Mouse (Mus musculus) heart, embryonic 16.5 days (tissue): ENCODE measurements around the gene Olfr1248. TPM values are rescaled to one million over a fixed set of nuclear protein-coding genes. Genes with fewer than 3 reads are reported as not detected.
"Not testable (repeated sequence)": the region's sequence is repeated elsewhere in the genome, so short reads cannot be mapped to it uniquely, and the experiment has no call there.

ENCODE experiments used
- ATAC-seq: fragments of 200-750 bp; cut with Nextera tagmentation; replicated peaks from 2 replicates; pipeline ENCODE4 v1.8.0; 2017; ENCODE audit warnings: moderate number of reproducible peaks; ENCODE audit not compliant: insufficient read depth, low FRiP score; ENCODE audit errors: extremely low read depth
- H3K27ac ChIP-seq: fragments of 300-500 bp; sonication (generic); 2 replicates; pipeline ENCODE4 v1.5.1; 2014; ENCODE audit warnings: mild to moderate bottlenecking, low read length, control low read depth, moderate library complexity
- H3K27me3 ChIP-seq: fragments of 300-500 bp; sonication (generic); 2 replicates; pipeline ENCODE4 v1.6.1; 2014; ENCODE audit warnings: low read length, mixed read lengths; ENCODE audit not compliant: control insufficient read depth, insufficient read depth
- H3K36me3 ChIP-seq: fragments of 300-500 bp; sonication (generic); 2 replicates; pipeline ENCODE4 v1.6.1; 2014; ENCODE audit not compliant: control insufficient read depth, insufficient read depth
- H3K4me1 ChIP-seq: fragments of 300-500 bp; sonication (generic); 2 replicates; pipeline ENCODE4 v1.6.1; 2014; ENCODE audit warnings: low read length, mixed read lengths; ENCODE audit not compliant: control insufficient read depth, insufficient read depth
- H3K4me2 ChIP-seq: fragments of 300-500 bp; sonication (generic); 2 replicates; pipeline ENCODE4 v1.6.1; 2014; ENCODE audit warnings: low read depth, mild to moderate bottlenecking, control low read depth, low read length
- H3K4me3 ChIP-seq: fragments of 300-500 bp; sonication (generic); 2 replicates; pipeline ENCODE4 v1.5.1; 2014; ENCODE audit warnings: mild to moderate bottlenecking, control low read depth, low read length
- H3K9ac ChIP-seq: fragments of 300-500 bp; sonication (generic); 2 replicates; pipeline ENCODE4 v1.6.1; 2014; ENCODE audit warnings: low read length, control low read depth
- H3K9me3 ChIP-seq: fragments of 300-500 bp; sonication (generic); replicated peaks from 2 replicates; pipeline ENCODE4 v1.6.1; 2016; ENCODE audit warnings: low read length; ENCODE audit not compliant: control insufficient read depth
- WGBS: fragments of 180-500 bp; shearing (Covaris S2); extraction: QIAGEN DNeasy Blood & Tissue Kit; methylation state at CpG from one replicate; pipeline ENCODE4 v1.1.7; 2014; 5-methylcytosine and 5-hydroxymethylcytosine counted together
- polyA plus RNA-seq: library from polyadenylated mRNA; unstranded; fragments of >200 nt; fragmentation: Nextera tagmentation; extraction: Ambion mirVana; gene quantifications from 2 replicates; pipeline ENCODE4 v1.2.1, GENCODE M21; 2015

Olfr1248 gene
- not detected in 2 replicates for polyA plus RNA-seq

DNA sequence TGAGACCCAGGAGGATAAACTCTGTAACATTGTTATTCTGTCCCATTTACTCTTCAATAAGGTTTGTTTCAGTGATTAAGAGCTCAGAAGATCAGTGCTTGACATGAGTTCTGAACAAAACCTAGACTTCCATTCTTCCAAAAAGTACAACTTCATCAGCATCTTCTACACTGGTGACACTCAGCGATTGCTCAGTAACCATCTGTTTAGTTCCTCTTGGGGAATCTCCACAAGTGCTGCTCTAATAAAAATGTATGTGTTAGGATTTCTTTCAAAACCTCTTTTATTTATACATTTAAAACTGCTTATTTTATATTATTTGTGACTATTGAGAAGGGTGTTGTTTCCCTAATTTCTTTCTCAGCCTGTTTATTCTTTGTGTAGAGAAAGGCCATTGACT lies at the start of gene Olfr1248:
TSS of gene Olfr1248 (minus strand) at position 101 of the 400 bp plus-strand sequence.
- ATAC-seq, H3K4me2 ChIP-seq, H3K4me1 ChIP-seq, H3K27ac ChIP-seq, H3K9me3 ChIP-seq, H3K4me3 ChIP-seq, H3K36me3 ChIP-seq, H3K9ac ChIP-seq, H3K27me3 ChIP-seq: not testable (repeated sequence)
- 92% methylated on average over 1 of the region's 1 CpGs for WGBS

DNA sequence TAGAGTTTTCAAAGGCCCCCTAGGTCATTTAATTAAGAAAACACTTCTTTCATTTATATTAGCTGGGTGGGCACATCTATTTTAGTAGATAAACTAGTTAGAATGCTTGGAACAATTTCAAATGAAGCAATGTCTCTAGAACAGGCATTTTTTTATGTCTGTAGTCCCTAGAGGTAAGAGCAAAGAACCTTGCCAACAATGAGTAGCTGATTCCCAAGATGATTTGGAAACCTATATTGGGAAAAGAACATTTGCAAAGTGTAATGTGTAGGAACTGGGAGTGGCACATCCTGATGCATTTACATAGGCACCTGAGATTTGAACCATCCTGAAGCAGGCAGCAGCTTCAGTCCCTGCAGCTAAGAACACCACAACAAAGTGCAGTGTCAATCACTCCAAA lies 43.3 kb upstream of the Olfr1248 start, which contains the start of gene Olfr1250:
TSS of gene Olfr1250 (minus strand) at position 101 of the 400 bp plus-strand sequence.
- ATAC-seq, result no peak
- Histone ChIP-seq H3K4me2 (no peak within 1 kb of the TSS), H3K4me1 (no peaks in the 10 kb centered on the region), H3K27ac (no peak within 1 kb of the TSS), H3K4me3 (no peak within 1 kb of the TSS), H3K27me3 (no peaks in the 10 kb centered on the region), H3K36me3 (no peaks in the 10 kb centered on the region), H3K9me3 (no peaks in the 10 kb centered on the region), H3K9ac (no peak within 1 kb of the TSS)

DNA sequence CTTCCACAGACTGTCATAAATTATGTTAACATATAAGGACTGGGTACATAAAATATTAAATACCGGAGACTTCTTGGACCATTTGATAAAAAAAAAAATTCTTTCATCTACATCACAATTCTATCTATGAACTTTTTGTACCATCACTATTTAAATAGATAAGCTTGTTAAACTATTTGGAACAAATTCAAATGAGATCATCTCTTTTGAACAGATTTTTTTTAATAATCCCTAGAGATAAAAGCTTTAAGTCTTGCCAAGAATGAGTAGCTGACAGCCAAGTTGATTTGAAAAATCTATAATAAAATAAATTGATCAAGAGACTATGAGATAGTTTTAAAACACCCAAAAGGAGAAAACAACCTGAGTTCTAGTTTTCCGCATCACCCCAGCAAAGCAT lies 16.8 kb upstream of the Olfr1248 start, which contains the start of gene Olfr1249:
TSS of gene Olfr1249 (minus strand) at position 101 of the 400 bp plus-strand sequence.
- no peak for ATAC-seq
- WGBS, result 85% methylated on average over 2 of the region's 2 CpGs
- Histone ChIP-seq H3K9ac (no peak within 1 kb of the TSS), H3K4me3 (no peak within 1 kb of the TSS), H3K27me3 (no peaks in the 10 kb centered on the region), H3K9me3 (no peaks in the 10 kb centered on the region), H3K4me1 (no peaks in the 10 kb centered on the region), H3K27ac (no peak within 1 kb of the TSS), H3K36me3 (no peaks in the 10 kb centered on the region), H3K4me2 (no peak within 1 kb of the TSS)

DNA sequence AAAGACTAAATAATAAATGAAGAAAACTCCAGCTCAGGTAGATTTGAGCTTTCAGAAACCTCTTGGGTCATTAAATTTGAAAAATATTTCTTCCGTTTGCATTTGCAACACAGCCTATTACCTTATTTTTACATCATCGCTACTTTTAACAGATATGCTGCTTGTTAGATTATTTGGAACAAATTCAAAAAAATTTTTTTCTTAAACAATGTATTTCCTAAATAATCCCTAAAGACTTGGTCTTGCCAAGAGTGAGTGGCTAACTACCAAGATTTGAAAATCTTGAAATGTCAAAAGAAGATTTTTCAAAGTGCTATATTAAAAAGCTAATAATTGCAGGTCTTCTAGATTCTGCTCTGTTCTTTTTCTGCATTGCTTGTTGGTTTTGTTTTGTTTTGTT lies 4.0 kb downstream of the Olfr1248 start, which contains the start of gene Olfr1247:
TSS of gene Olfr1247 (minus strand) at position 101 of the 400 bp plus-strand sequence.
- H3K4me1 ChIP-seq, result no peaks in the 10 kb centered on the region
- no peaks in the 10 kb centered on the region for H3K36me3 ChIP-seq
- no peak for ATAC-seq
- H3K9me3 ChIP-seq, result no peaks in the 10 kb centered on the region
- H3K27me3 ChIP-seq, result no peaks in the 10 kb centered on the region
- no peak within 1 kb of the TSS for H3K4me2 ChIP-seq
- H3K9ac ChIP-seq, result no peak within 1 kb of the TSS
- no peak within 1 kb of the TSS for H3K4me3 ChIP-seq
- WGBS, result 84% methylated on average over 2 of the region's 2 CpGs
- H3K27ac ChIP-seq, result no peak within 1 kb of the TSS

DNA sequence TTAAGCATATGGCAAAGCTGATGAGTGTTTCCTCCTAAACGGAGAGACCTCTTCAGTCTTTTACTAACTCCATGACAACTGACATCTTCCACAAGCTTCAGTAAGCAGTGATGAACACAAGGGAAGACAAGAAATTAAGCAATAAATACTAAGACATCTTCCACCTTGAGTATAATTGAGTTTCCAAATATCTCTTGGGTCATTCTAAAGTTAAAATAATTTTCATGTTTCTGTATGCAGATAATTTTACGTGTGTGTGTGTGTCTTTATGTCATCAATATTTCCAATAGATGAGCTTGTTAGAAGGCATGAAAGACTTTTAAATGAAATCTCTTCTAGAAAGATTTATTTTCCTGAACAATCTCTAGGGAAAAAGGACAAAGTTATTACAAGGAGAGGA lies 25.0 kb downstream of the Olfr1248 start, which contains the start of gene Olfr1246:
TSS of gene Olfr1246 (minus strand) at position 101 of the 400 bp plus-strand sequence.
- ATAC-seq, result no peak
- WGBS, result 64% methylated on average over 2 of the region's 2 CpGs
- H3K27ac ChIP-seq, result no peak within 1 kb of the TSS

DNA sequence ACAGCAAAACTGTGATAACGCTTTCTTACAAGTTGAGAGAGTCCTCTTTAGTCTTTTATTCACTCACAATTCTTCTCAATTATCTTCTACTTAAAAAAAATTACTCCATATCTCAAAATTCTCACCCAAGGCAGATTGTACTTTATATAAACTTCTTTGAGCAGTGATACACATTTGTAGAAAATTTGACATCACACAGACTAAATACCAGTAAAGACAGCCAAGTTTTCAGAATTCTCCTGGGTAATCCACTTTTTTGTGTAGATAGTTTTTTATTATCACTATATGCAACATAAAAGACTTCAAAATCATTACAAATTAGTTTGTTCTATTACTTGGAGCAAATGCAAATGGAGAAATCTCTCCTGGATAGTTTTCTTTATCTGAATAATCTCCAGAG lies 39.7 kb downstream of the Olfr1248 start, which contains the start of gene Olfr1245:
TSS of gene Olfr1245 (minus strand) at position 101 of the 400 bp plus-strand sequence.
- no peaks in the 10 kb centered on the region for H3K4me1 ChIP-seq
- H3K9ac ChIP-seq, result no peak within 1 kb of the TSS
- no peak for ATAC-seq
- no peaks in the 10 kb centered on the region for H3K36me3 ChIP-seq
- H3K4me3 ChIP-seq, result no peak within 1 kb of the TSS
- WGBS, result 60% methylated on average over 1 of the region's 1 CpGs
- H3K27ac ChIP-seq, result no peak within 1 kb of the TSS
- H3K27me3 ChIP-seq, result no peaks in the 10 kb centered on the region
- no peaks in the 10 kb centered on the region; the same call in 1 of the 2 replicates for H3K9me3 ChIP-seq
- no peak within 1 kb of the TSS for H3K4me2 ChIP-seq

More for the DNA sequence above, 25.0 kb downstream of the Olfr1248 start, which contains the start of gene Olfr1246:
- H3K27me3 ChIP-seq, result no peaks in the 10 kb centered on the region
- no peak within 1 kb of the TSS for H3K4me2 ChIP-seq
- H3K4me3 ChIP-seq, result no peak within 1 kb of the TSS
- H3K9me3 ChIP-seq, result no peaks in the 10 kb centered on the region
- H3K36me3 ChIP-seq, result no peaks in the 10 kb centered on the region
- no peaks in the 10 kb centered on the region for H3K4me1 ChIP-seq
- H3K9ac ChIP-seq, result no peak within 1 kb of the TSS

Other genes with a start within 250 kb of the Olfr1248 start
- gene Olfr1238, start 208.6 kb downstream of the Olfr1248 start, polyA plus RNA-seq, result not detected in 2 replicates
- gene Olfr1239, start 197.8 kb downstream of the Olfr1248 start, polyA plus RNA-seq, result not detected in 2 replicates
- not detected in 2 replicates for gene Olfr1240, start 175.2 kb downstream of the Olfr1248 start, polyA plus RNA-seq
- gene Olfr1241, start 131.1 kb downstream of the Olfr1248 start, polyA plus RNA-seq, result not detected in 2 replicates
- gene Olfr1242, start 119.9 kb downstream of the Olfr1248 start, polyA plus RNA-seq, result not detected in 2 replicates
- gene Olfr1243, start 86.8 kb downstream of the Olfr1248 start, polyA plus RNA-seq, result not detected in 2 replicates
- not detected in 2 replicates for gene Olfr1245, start 39.8 kb downstream of the Olfr1248 start, polyA plus RNA-seq
- not detected in 2 replicates for gene Olfr1246, start 25.1 kb downstream of the Olfr1248 start, polyA plus RNA-seq
- not detected in 2 replicates for gene Olfr1247, start 4.1 kb downstream of the Olfr1248 start, polyA plus RNA-seq
- not detected in 2 replicates for gene Olfr1249, start 16.7 kb upstream of the Olfr1248 start, polyA plus RNA-seq
- gene Olfr1250, start 43.2 kb upstream of the Olfr1248 start, polyA plus RNA-seq, result not detected in 2 replicates
- not detected in 2 replicates for gene Olfr1251, start 53.7 kb upstream of the Olfr1248 start, polyA plus RNA-seq
- gene Olfr1252, start 106.8 kb upstream of the Olfr1248 start, polyA plus RNA-seq, result not detected in 2 replicates
- not detected in 2 replicates for gene Olfr1253, start 138.8 kb upstream of the Olfr1248 start, polyA plus RNA-seq
- gene Olfr1254, start 175.4 kb upstream of the Olfr1248 start, polyA plus RNA-seq, result not detected in 2 replicates
- gene Olfr1255, start 193.8 kb upstream of the Olfr1248 start, polyA plus RNA-seq, result not detected in 2 replicates
- gene Olfr1256, start 223.3 kb upstream of the Olfr1248 start, polyA plus RNA-seq, result not detected in 2 replicates
- not detected in 2 replicates for gene Olfr48, start 230.0 kb upstream of the Olfr1248 start, polyA plus RNA-seq